Mouse (Mus musculus) thymus, postnatal 25 days (tissue): ENCODE measurements around the gene Slfn14.
A peak's percentile ranks its signal among the peaks of the same experiment; 100 is the strongest.
"Not testable (repeated sequence)": the region's sequence is repeated elsewhere in the genome, so short reads cannot be mapped to it uniquely, and the experiment has no call there.

ENCODE experiments used
- DNase-seq: peaks from one replicate; pipeline ENCODE4 v3.0.0; 2022

Gene Slfn14

GRCm38 (mm10) chr11:83279691-83280090 lies 6.8 kb downstream of the Slfn14 start:
- DNase-seq, result no peak

GRCm38 (mm10) chr11:83279024-83279423 lies 7.5 kb downstream of the Slfn14 start:
- no peak for DNase-seq

GRCm38 (mm10) chr11:83276251-83276650 lies 10.3 kb downstream of the Slfn14 start:
- no peak for DNase-seq

- peak; percentile 45 for DNase-seq
Observed at GRCm38 (mm10) chr11:83271951-83272843, 14.3 kb downstream of the Slfn14 start.

GRCm38 (mm10) chr11:83271151-83271950 lies 15.2 kb downstream of the Slfn14 start:
- DNase-seq, result peak; percentile 86

GRCm38 (mm10) chr11:83270842-83271150 lies 15.7 kb downstream of the Slfn14 start:
- no peak for DNase-seq

GRCm38 (mm10) chr11:83263146-83263545 lies 23.4 kb downstream of the Slfn14 start:
- DNase-seq, result no peak

GRCm38 (mm10) chr11:83262673-83263072 lies 23.9 kb downstream of the Slfn14 start:
- peak; percentile 48 for DNase-seq

GRCm38 (mm10) chr11:83257211-83257610 lies 29.3 kb downstream of the Slfn14 start:
- not testable (repeated sequence) for DNase-seq

- no peak for DNase-seq
Observed at GRCm38 (mm10) chr11:83239811-83240210, 46.7 kb downstream of the Slfn14 start.

GRCm38 (mm10) chr11:83238389-83238788 lies 48.1 kb downstream of the Slfn14 start:
- DNase-seq, result no peak

GRCm38 (mm10) chr11:83237390-83237789 lies 49.1 kb downstream of the Slfn14 start:
- DNase-seq, result not testable (repeated sequence)

GRCm38 (mm10) chr11:83233621-83234020 lies 52.9 kb downstream of the Slfn14 start:
- not testable (repeated sequence) for DNase-seq

- peak; percentile 42 for DNase-seq
Observed at GRCm38 (mm10) chr11:83230966-83231365, 55.6 kb downstream of the Slfn14 start.

- no peak for DNase-seq
Observed at GRCm38 (mm10) chr11:83227926-83228723, 58.4 kb downstream of the Slfn14 start.

GRCm38 (mm10) chr11:83225371-83225960 lies 61.1 kb downstream of the Slfn14 start:
- DNase-seq, result no peak
